Mouse (Mus musculus) midbrain, embryonic 12.5 days (tissue): ENCODE results near the gene Olfr1369-ps1. TPM values are rescaled to one million over a fixed set of nuclear protein-coding genes. Genes with fewer than 3 reads are reported as not detected.

Source experiments
- polyA plus RNA-seq: library from polyadenylated mRNA; unstranded; fragments of >200 nt; fragmentation: Nextera tagmentation; extraction: Ambion mirVana; gene quantifications from 2 replicates; pipeline ENCODE4 v1.2.1, GENCODE M21; 2016

Olfr1369-ps1 gene
- polyA plus RNA-seq, 1 experiment from 2014 or later = 0.06 TPM

Other genes with a start within 250 kb of the Olfr1369-ps1 start
- not detected in 2 replicates for gene Olfr1370, start 36.5 kb upstream of the Olfr1369-ps1 start, polyA plus RNA-seq
- not detected in 2 replicates for gene Olfr263, start 18.2 kb downstream of the Olfr1369-ps1 start, polyA plus RNA-seq
- gene Olfr1368, start 34.4 kb downstream of the Olfr1369-ps1 start, polyA plus RNA-seq = not detected in 2 replicates
- gene Trim27, start 68.0 kb downstream of the Olfr1369-ps1 start, polyA plus RNA-seq = 132 and 140 TPM in 2 replicates
- not detected in 2 replicates for gene Gpx5, start 181.2 kb downstream of the Olfr1369-ps1 start, polyA plus RNA-seq
- gene Gpx6, start 200.6 kb downstream of the Olfr1369-ps1 start, polyA plus RNA-seq = not detected in 2 replicates
- gene Olfr1367, start 235.4 kb downstream of the Olfr1369-ps1 start, polyA plus RNA-seq = not detected in 2 replicates